Mouse (Mus musculus) forebrain, embryonic 12.5 days (tissue): ENCODE results near the gene Arhgef3. TPM values are rescaled to one million over a fixed set of nuclear protein-coding genes. Genes with fewer than 3 reads are reported as not detected.

ENCODE experiments used
- ATAC-seq: fragments of 200-750 bp; cut with Nextera tagmentation; 2 replicates; pipeline ENCODE4 v1.8.0; 2017; ENCODE audit warnings: moderate TSS enrichment; ENCODE audit not compliant: low FRiP score
- H3K27ac ChIP-seq: fragments of 300-500 bp; sonication (generic); 2 replicates; pipeline ENCODE4 v1.5.1; 2016; ENCODE audit warnings: mild to moderate bottlenecking
- H3K27me3 ChIP-seq: fragments of 300-500 bp; sonication (generic); 2 replicates; pipeline ENCODE4 v1.6.1; 2016; ENCODE audit warnings: mild to moderate bottlenecking
- H3K36me3 ChIP-seq: fragments of 300-500 bp; sonication (generic); replicated peaks from 2 replicates; pipeline ENCODE4 v1.6.1; 2016; ENCODE audit warnings: mild to moderate bottlenecking
- H3K4me1 ChIP-seq: fragments of 300-500 bp; sonication (generic); 2 replicates; pipeline ENCODE4 v1.6.1; 2016
- H3K4me2 ChIP-seq: fragments of 300-500 bp; sonication (generic); 2 replicates; pipeline ENCODE4 v1.6.1; 2016; ENCODE audit warnings: mild to moderate bottlenecking, moderate library complexity
- H3K4me3 ChIP-seq: fragments of 300-500 bp; sonication (generic); replicated peaks from 2 replicates; pipeline ENCODE4 v1.5.1; 2016; ENCODE audit warnings: mild to moderate bottlenecking
- H3K9ac ChIP-seq: fragments of 300-500 bp; sonication (generic); 2 replicates; pipeline ENCODE4 v1.6.1; 2016; ENCODE audit warnings: mild to moderate bottlenecking
- H3K9me3 ChIP-seq: fragments of 300-500 bp; sonication (generic); 2 replicates; pipeline ENCODE4 v1.6.1; 2016
- WGBS: fragments of 180-500 bp; shearing (Covaris S2); methylation state at CpG from one replicate; pipeline ENCODE4 v1.1.7; 2016; 5-methylcytosine and 5-hydroxymethylcytosine counted together
- polyA plus RNA-seq: library from polyadenylated mRNA; unstranded; fragments of >200 nt; fragmentation: Nextera tagmentation; extraction: Ambion mirVana; gene quantifications from 2 replicates; pipeline ENCODE4 v1.2.1, GENCODE M21; 2016

Gene Arhgef3
- polyA plus RNA-seq, 1 experiment from 2014 or later: 2.4 TPM

GRCm38 (mm10) chr14:27355151-27355550, 240.5 kb downstream of the Arhgef3 start:
- no peaks in the 10 kb centered on the region for H3K36me3 ChIP-seq
- H3K4me2 ChIP-seq: no peak overlapping the region
- H3K9me3 ChIP-seq: no peaks in the 10 kb centered on the region
- no peak overlapping the region for H3K9ac ChIP-seq
- no peak overlapping the region for H3K27ac ChIP-seq
- 0 out of 2 replicates have a peak, but pooled peaks cover under 1% of the 10 kb centered on the region for H3K4me1 ChIP-seq
- ATAC-seq: no peak
- no peaks in the 10 kb centered on the region for H3K27me3 ChIP-seq
- no peak overlapping the region for H3K4me3 ChIP-seq
- 83% methylated on average over 6 of the region's 6 CpGs for WGBS

- no peak overlapping the region for H3K4me2 ChIP-seq
- H3K4me1 ChIP-seq: 0 out of 2 replicates have a peak, but pooled peaks cover 4% of the 10 kb centered on the region
- 91% methylated on average over 4 of the region's 4 CpGs for WGBS
- H3K9ac ChIP-seq: no peak overlapping the region
- H3K36me3 ChIP-seq: no peaks in the 10 kb centered on the region
- H3K4me3 ChIP-seq: no peak overlapping the region
- no peak for ATAC-seq
- H3K27me3 ChIP-seq: no peaks in the 10 kb centered on the region
- no peaks in the 10 kb centered on the region for H3K9me3 ChIP-seq
- no peak overlapping the region for H3K27ac ChIP-seq
These were observed 241.2 kb downstream of the Arhgef3 start for GRCm38 (mm10) chr14:27355937-27356336.

- Histone ChIP-seq H3K27ac (no peak overlapping the region), H3K4me2 (no peak overlapping the region), H3K4me1 (0 out of 2 replicates have a peak, but pooled peaks cover 4% of the 10 kb centered on the region), H3K36me3 (no peaks in the 10 kb centered on the region), H3K9ac (no peak overlapping the region), H3K27me3 (no peaks in the 10 kb centered on the region), H3K9me3 (no peaks in the 10 kb centered on the region), H3K4me3 (no peak overlapping the region)
- 75% methylated on average over 6 of the region's 6 CpGs for WGBS
- ATAC-seq: no peak
These were observed 242.4 kb downstream of the Arhgef3 start for GRCm38 (mm10) chr14:27357139-27357538.

GRCm38 (mm10) chr14:27358202-27358601, 243.5 kb downstream of the Arhgef3 start:
- H3K9ac ChIP-seq: no peak overlapping the region
- no peak for ATAC-seq
- no peak overlapping the region for H3K27ac ChIP-seq
- no peaks in the 10 kb centered on the region for H3K27me3 ChIP-seq
- H3K4me2 ChIP-seq: no peak overlapping the region
- no peaks in the 10 kb centered on the region for H3K9me3 ChIP-seq
- 0 out of 2 replicates have a peak, but pooled peaks cover 4% of the 10 kb centered on the region for H3K4me1 ChIP-seq
- no peak overlapping the region for H3K4me3 ChIP-seq
- 56% methylated on average over 6 of the region's 6 CpGs for WGBS
- H3K36me3 ChIP-seq: no peaks in the 10 kb centered on the region

- Histone ChIP-seq H3K4me1 (0 out of 2 replicates have a peak, but pooled peaks cover 4% of the 10 kb centered on the region), H3K9me3 (no peaks in the 10 kb centered on the region), H3K9ac (no peak overlapping the region), H3K4me3 (no peak overlapping the region), H3K4me2 (no peak overlapping the region), H3K27ac (no peak overlapping the region), H3K36me3 (no peaks in the 10 kb centered on the region), H3K27me3 (no peaks in the 10 kb centered on the region)
- ATAC-seq: no peak
- 77% methylated on average over 7 of the region's 7 CpGs for WGBS
These were observed 246.2 kb downstream of the Arhgef3 start for GRCm38 (mm10) chr14:27360849-27361248.

GRCm38 (mm10) chr14:27361514-27361913, 246.8 kb downstream of the Arhgef3 start:
- Histone ChIP-seq H3K4me1 (0 out of 2 replicates have a peak, but pooled peaks cover 4% of the 10 kb centered on the region), H3K27ac (no peak overlapping the region), H3K9ac (no peak overlapping the region), H3K4me2 (no peak overlapping the region), H3K36me3 (no peaks in the 10 kb centered on the region), H3K4me3 (no peak overlapping the region), H3K9me3 (no peaks in the 10 kb centered on the region), H3K27me3 (no peaks in the 10 kb centered on the region)
- 66% methylated on average over 4 of the region's 4 CpGs for WGBS
- no peak for ATAC-seq

GRCm38 (mm10) chr14:27364668-27365257, 250.1 kb downstream of the Arhgef3 start:
- no peaks in the 10 kb centered on the region for H3K27me3 ChIP-seq
- 78% methylated on average over 5 of the region's 5 CpGs for WGBS
- H3K27ac ChIP-seq: no peak overlapping the region
- no peak overlapping the region for H3K4me2 ChIP-seq
- H3K4me1 ChIP-seq: 0 out of 2 replicates have a peak, but pooled peaks cover 6% of the 10 kb centered on the region
- H3K36me3 ChIP-seq: no peaks in the 10 kb centered on the region
- no peak overlapping the region for H3K9ac ChIP-seq
- H3K9me3 ChIP-seq: no peaks in the 10 kb centered on the region
- no peak for ATAC-seq
- no peak overlapping the region for H3K4me3 ChIP-seq

GRCm38 (mm10) chr14:27367117-27367711, 252.5 kb downstream of the Arhgef3 start:
- 79% methylated on average over 10 of the region's 10 CpGs for WGBS
- Histone ChIP-seq H3K4me3 (no peak overlapping the region), H3K27me3 (no peaks in the 10 kb centered on the region), H3K36me3 (no peaks in the 10 kb centered on the region), H3K4me2 (no peak overlapping the region), H3K9ac (no peak overlapping the region), H3K27ac (no peak overlapping the region), H3K4me1 (0 out of 2 replicates have a peak, but pooled peaks cover 2% of the 10 kb centered on the region), H3K9me3 (no peaks in the 10 kb centered on the region)
- no peak for ATAC-seq

GRCm38 (mm10) chr14:27368619-27369018, 253.9 kb downstream of the Arhgef3 start:
- Histone ChIP-seq H3K4me2 (no peak overlapping the region), H3K4me3 (no peak overlapping the region), H3K36me3 (no peaks in the 10 kb centered on the region), H3K27ac (no peak overlapping the region), H3K27me3 (no peaks in the 10 kb centered on the region), H3K9me3 (no peaks in the 10 kb centered on the region), H3K4me1 (0 out of 2 replicates have a peak, but pooled peaks cover 2% of the 10 kb centered on the region), H3K9ac (no peak overlapping the region)
- WGBS: 13% methylated on average over 4 of the region's 4 CpGs
- no peak for ATAC-seq

- no peaks in the 10 kb centered on the region for H3K27me3 ChIP-seq
- H3K27ac ChIP-seq: no peak overlapping the region
- no peak overlapping the region for H3K4me2 ChIP-seq
- 89% methylated on average over 4 of the region's 4 CpGs for WGBS
- no peak overlapping the region for H3K9ac ChIP-seq
- no peaks in the 10 kb centered on the region for H3K36me3 ChIP-seq
- H3K4me1 ChIP-seq: 0 out of 2 replicates have a peak, but pooled peaks cover 2% of the 10 kb centered on the region
- H3K9me3 ChIP-seq: no peaks in the 10 kb centered on the region
- ATAC-seq: no peak
- no peak overlapping the region for H3K4me3 ChIP-seq
These were observed 254.8 kb downstream of the Arhgef3 start for GRCm38 (mm10) chr14:27369503-27369902.

GRCm38 (mm10) chr14:27371669-27372076, 257.0 kb downstream of the Arhgef3 start:
- 87% methylated on average over 8 of the region's 8 CpGs for WGBS
- Histone ChIP-seq H3K4me3 (no peak overlapping the region), H3K27me3 (no peaks in the 10 kb centered on the region), H3K4me1 (0 out of 2 replicates have a peak, but pooled peaks cover 2% of the 10 kb centered on the region), H3K4me2 (no peak overlapping the region), H3K27ac (no peak overlapping the region), H3K9me3 (no peaks in the 10 kb centered on the region), H3K36me3 (no peaks in the 10 kb centered on the region), H3K9ac (no peak overlapping the region)
- no peak for ATAC-seq

GRCm38 (mm10) chr14:27373498-27373897, 258.8 kb downstream of the Arhgef3 start:
- ATAC-seq: no peak
- 91% methylated on average over 5 of the region's 5 CpGs for WGBS
- no peak overlapping the region for H3K4me3 ChIP-seq
- H3K27ac ChIP-seq: no peak overlapping the region
- no peaks in the 10 kb centered on the region for H3K36me3 ChIP-seq
- no peaks in the 10 kb centered on the region for H3K4me1 ChIP-seq
- H3K27me3 ChIP-seq: no peaks in the 10 kb centered on the region
- no peaks in the 10 kb centered on the region for H3K9me3 ChIP-seq
- H3K9ac ChIP-seq: no peak overlapping the region
- H3K4me2 ChIP-seq: no peak overlapping the region
